Mouse (Mus musculus): ENCODE measurements at regions not wholly inside any gene's neighbourhood (a gene's known extent, or its start where the extent isn't known, plus 50 kb on each side); places are given as distances from the start of the nearest gene placed in this dataset.

GRCm38 (mm10) chr12:109738911-109739310 lies 138.8 kb upstream of the Rtl1 start:
- WGBS: 93% methylated on average over 6 of the region's 6 CpGs

GRCm38 (mm10) chr12:109742486-109742885 lies 142.4 kb upstream of the Rtl1 start:
- TF ChIP-seq POLR2A (IDR thresholded peaks at IDR 0.05; ENCODE audit: low read depth, low read length) (no peak), CTCF (IDR thresholded peaks at IDR 0.05; ENCODE audit: extremely low read depth, insufficient read depth, insufficient read length, insufficient replicate concordance) (no peak)
- no peaks in the 10 kb centered on the region for H3K4me1 ChIP-seq (ENCODE audit: control insufficient read depth, insufficient read depth, insufficient read length)
- no peak overlapping the region for H3K27ac ChIP-seq (ENCODE audit: insufficient read depth, low read length)
- DNase-seq (ENCODE audit: low read depth in 1 of 2, low spot score in 2 of 2): no peak
- H3K36me3 ChIP-seq (ENCODE audit: control insufficient read depth, insufficient read depth, low read length): no peaks in the 10 kb centered on the region
- no peak overlapping the region for H3K4me3 ChIP-seq (ENCODE audit: extremely low read depth, insufficient read depth, insufficient read length)
- no peaks in the 10 kb centered on the region for H3K27me3 ChIP-seq (ENCODE audit: control insufficient read depth, insufficient read depth, low read length)
- 90% methylated on average over 11 of the region's 11 CpGs for WGBS

More at GRCm38 (mm10) chr12:109738911-109739310, 138.8 kb upstream of the Rtl1 start:
- TF ChIP-seq CTCF (IDR thresholded peaks at IDR 0.05; ENCODE audit: extremely low read depth, insufficient read depth, insufficient read length, insufficient replicate concordance) (no peak), POLR2A (IDR thresholded peaks at IDR 0.05; ENCODE audit: low read depth, low read length) (no peak)
- H3K27me3 ChIP-seq (ENCODE audit: control insufficient read depth, insufficient read depth, low read length): no peaks in the 10 kb centered on the region
- DNase-seq (ENCODE audit: low read depth in 1 of 2, low spot score in 2 of 2): no peak
- no peak overlapping the region for H3K27ac ChIP-seq (ENCODE audit: insufficient read depth, low read length)
- no peaks in the 10 kb centered on the region for H3K36me3 ChIP-seq (ENCODE audit: control insufficient read depth, insufficient read depth, low read length)
- no peak overlapping the region for H3K4me3 ChIP-seq (ENCODE audit: extremely low read depth, insufficient read depth, insufficient read length)
- no peaks in the 10 kb centered on the region for H3K4me1 ChIP-seq (ENCODE audit: control insufficient read depth, insufficient read depth, insufficient read length)

GRCm38 (mm10) chr12:109743036-109743650 lies 143.0 kb upstream of the Rtl1 start:
- Histone ChIP-seq H3K4me3 (ENCODE audit: extremely low read depth, insufficient read depth, insufficient read length) (no peak overlapping the region), H3K4me1 (ENCODE audit: control insufficient read depth, insufficient read depth, insufficient read length) (no peaks in the 10 kb centered on the region), H3K36me3 (ENCODE audit: control insufficient read depth, insufficient read depth, low read length) (no peaks in the 10 kb centered on the region), H3K27me3 (ENCODE audit: control insufficient read depth, insufficient read depth, low read length) (no peaks in the 10 kb centered on the region), H3K27ac (ENCODE audit: insufficient read depth, low read length) (no peak overlapping the region)
- no peak for DNase-seq (ENCODE audit: low read depth in 1 of 2, low spot score in 2 of 2)
- WGBS: 91% methylated on average over 24 of the region's 24 CpGs
- TF ChIP-seq POLR2A (IDR thresholded peaks at IDR 0.05; ENCODE audit: low read depth, low read length) (no peak), CTCF (IDR thresholded peaks at IDR 0.05; ENCODE audit: extremely low read depth, insufficient read depth, insufficient read length, insufficient replicate concordance) (no peak)

GRCm38 (mm10) chr12:109744186-109744585 lies 144.1 kb upstream of the Rtl1 start:
- no peak for TF ChIP-seq POLR2A (IDR thresholded peaks at IDR 0.05; ENCODE audit: low read depth, low read length)
- TF ChIP-seq CTCF (IDR thresholded peaks at IDR 0.05; ENCODE audit: extremely low read depth, insufficient read depth, insufficient read length, insufficient replicate concordance): no peak
- Histone ChIP-seq H3K27me3 (ENCODE audit: control insufficient read depth, insufficient read depth, low read length) (no peaks in the 10 kb centered on the region), H3K4me3 (ENCODE audit: extremely low read depth, insufficient read depth, insufficient read length) (no peak overlapping the region), H3K4me1 (ENCODE audit: control insufficient read depth, insufficient read depth, insufficient read length) (no peaks in the 10 kb centered on the region), H3K36me3 (ENCODE audit: control insufficient read depth, insufficient read depth, low read length) (no peaks in the 10 kb centered on the region), H3K27ac (ENCODE audit: insufficient read depth, low read length) (no peak overlapping the region)
- WGBS: 85% methylated on average over 4 of the region's 4 CpGs
- DNase-seq (ENCODE audit: low read depth in 1 of 2, low spot score in 2 of 2): no peak

- no peak for DNase-seq (ENCODE audit: low read depth in 1 of 2, low spot score in 2 of 2)
- WGBS: 83% methylated on average over 15 of the region's 15 CpGs
These were observed 145.8 kb upstream of the Rtl1 start for GRCm38 (mm10) chr12:109745731-109746484.

GRCm38 (mm10) chr12:109747201-109747600 lies 147.1 kb upstream of the Rtl1 start:
- Histone ChIP-seq H3K36me3 (ENCODE audit: control insufficient read depth, insufficient read depth, low read length) (no peaks in the 10 kb centered on the region), H3K4me3 (ENCODE audit: extremely low read depth, insufficient read depth, insufficient read length) (no peak overlapping the region), H3K27ac (ENCODE audit: insufficient read depth, low read length) (no peak overlapping the region), H3K4me1 (ENCODE audit: control insufficient read depth, insufficient read depth, insufficient read length) (no peaks in the 10 kb centered on the region), H3K27me3 (ENCODE audit: control insufficient read depth, insufficient read depth, low read length) (no peaks in the 10 kb centered on the region)
- 79% methylated on average over 5 of the region's 5 CpGs for WGBS
- TF ChIP-seq POLR2A (IDR thresholded peaks at IDR 0.05; ENCODE audit: low read depth, low read length): no peak
- no peak for TF ChIP-seq CTCF (IDR thresholded peaks at IDR 0.05; ENCODE audit: extremely low read depth, insufficient read depth, insufficient read length, insufficient replicate concordance)
- no peak for DNase-seq (ENCODE audit: low read depth in 1 of 2, low spot score in 2 of 2)

More at GRCm38 (mm10) chr12:109745731-109746484, 145.8 kb upstream of the Rtl1 start:
- no peak for TF ChIP-seq POLR2A (IDR thresholded peaks at IDR 0.05; ENCODE audit: low read depth, low read length)
- no peak for TF ChIP-seq CTCF (IDR thresholded peaks at IDR 0.05; ENCODE audit: extremely low read depth, insufficient read depth, insufficient read length, insufficient replicate concordance)
- Histone ChIP-seq H3K4me1 (ENCODE audit: control insufficient read depth, insufficient read depth, insufficient read length) (no peaks in the 10 kb centered on the region), H3K36me3 (ENCODE audit: control insufficient read depth, insufficient read depth, low read length) (no peaks in the 10 kb centered on the region), H3K4me3 (ENCODE audit: extremely low read depth, insufficient read depth, insufficient read length) (no peak overlapping the region), H3K27ac (ENCODE audit: insufficient read depth, low read length) (no peak overlapping the region), H3K27me3 (ENCODE audit: control insufficient read depth, insufficient read depth, low read length) (no peaks in the 10 kb centered on the region)

- no peak for DNase-seq (ENCODE audit: low read depth in 1 of 2, low spot score in 2 of 2)
- no peaks in the 10 kb centered on the region for H3K36me3 ChIP-seq (ENCODE audit: control insufficient read depth, insufficient read depth, low read length)
- 84% methylated on average over 13 of the region's 13 CpGs for WGBS
- H3K27ac ChIP-seq (ENCODE audit: insufficient read depth, low read length): no peak overlapping the region
- no peaks in the 10 kb centered on the region for H3K4me1 ChIP-seq (ENCODE audit: control insufficient read depth, insufficient read depth, insufficient read length)
- no peaks in the 10 kb centered on the region for H3K27me3 ChIP-seq (ENCODE audit: control insufficient read depth, insufficient read depth, low read length)
- no peak overlapping the region for H3K4me3 ChIP-seq (ENCODE audit: extremely low read depth, insufficient read depth, insufficient read length)
- no peak for TF ChIP-seq CTCF (IDR thresholded peaks at IDR 0.05; ENCODE audit: extremely low read depth, insufficient read depth, insufficient read length, insufficient replicate concordance)
- TF ChIP-seq POLR2A (IDR thresholded peaks at IDR 0.05; ENCODE audit: low read depth, low read length): no peak
These were observed 147.6 kb upstream of the Rtl1 start for GRCm38 (mm10) chr12:109747776-109748175.
